9 mouse cellular contexts compared by ENCODE assay signal in genomic region chr4:130275016-130275822, GRCm38 (mm10). TPM values are rescaled to one million over a fixed set of nuclear protein-coding genes. Genes with fewer than 3 reads are reported as not detected.
DNase-seq lines count a peak whose midpoint lies in the region; ATAC-seq lines count a peak whose summit lies in the region.
"Had no signal": no experiment of that assay in that cellular context is flagged by ENCODE, and none has a peak within 500 bp of the region (broad histone marks: within the 10 kb centered on the region; RNA-seq: fewer than 3 reads in every experiment).

No protein-coding gene starts in this region.

- H3K9me3 ChIP-seq in erythroblast, embryonic 14.5 days (ENCODE audit: control insufficient read depth, low read length), result peaks cover 2% of the 10 kb centered on the region; the same call in 1 of the 2 replicates
- H3K9me3 ChIP-seq in forebrain, embryonic 16.5 days (ENCODE audit: control insufficient read depth, low read length), result no peaks in the 10 kb centered on the region
- H3K9me3 ChIP-seq in midbrain, embryonic 11.5 days (ENCODE audit: control insufficient read depth, low read length), result no peaks in the 10 kb centered on the region

- H3K27me3 ChIP-seq in erythroblast, embryonic 14.5 days (ENCODE audit: control insufficient read depth), result peaks cover 95% of the 10 kb centered on the region
- no peaks in the 10 kb centered on the region for H3K27me3 ChIP-seq in forebrain, embryonic 16.5 days (replicated peaks; ENCODE audit: control insufficient read depth, insufficient read depth, low read length)
- H3K27me3 ChIP-seq in midbrain, embryonic 11.5 days (ENCODE audit: control insufficient read depth, insufficient read depth, low read length), result no peaks in the 10 kb centered on the region

- peak overlapping the region; percentile 26 for H3K4me3 ChIP-seq in erythroblast, embryonic 14.5 days (replicated peaks)
- H3K4me3 ChIP-seq in forebrain, embryonic 16.5 days (replicated peaks; ENCODE audit: low read length), result peak overlapping the region; percentile 72
- H3K4me3 ChIP-seq in midbrain, embryonic 11.5 days (ENCODE audit: low read depth, low read length), result peak overlapping the region; percentile 61

- WGBS in forebrain, embryonic 16.5 days, result under 1% methylated on average over 56 of the region's 62 CpGs
- 1% methylated on average over 62 of the region's 62 CpGs for WGBS in midbrain, embryonic 11.5 days

- ATAC-seq in erythroblast, adult 5-6 weeks (replicated peaks; ENCODE audit: low FRiP score, poor library complexity, severe bottlenecking), result no peak
- peak; percentile 36 for ATAC-seq in forebrain, embryonic 16.5 days
- peak; percentile 54 for ATAC-seq in midbrain, embryonic 11.5 days (ENCODE audit: low FRiP score)

- peak overlapping the region; percentile 90 for H3K9ac ChIP-seq in forebrain, embryonic 16.5 days (replicated peaks; ENCODE audit: low read depth, low read length)
- H3K9ac ChIP-seq in midbrain, embryonic 11.5 days (ENCODE audit: low read length), result peak overlapping the region; percentile 95

- H3K4me2 ChIP-seq in forebrain, embryonic 16.5 days (ENCODE audit: low read length), result peak overlapping the region; percentile 86
- H3K4me2 ChIP-seq in midbrain, embryonic 11.5 days, result peak overlapping the region; percentile 51

- peak overlapping the region; percentile 98 for H3K27ac ChIP-seq in forebrain, embryonic 16.5 days (ENCODE audit: low read length)
- H3K27ac ChIP-seq in midbrain, embryonic 11.5 days (ENCODE audit: low read depth, low read length), result peak overlapping the region; percentile 93

- H3K36me3 ChIP-seq in erythroblast, embryonic 14.5 days (ENCODE audit: control insufficient read depth), result no peaks in the 10 kb centered on the region
- no peaks in the 10 kb centered on the region for H3K36me3 ChIP-seq in forebrain, embryonic 16.5 days (ENCODE audit: control insufficient read depth, insufficient read depth)
- H3K36me3 ChIP-seq in midbrain, embryonic 11.5 days (ENCODE audit: control insufficient read depth, insufficient read depth, low read length), result no peaks in the 10 kb centered on the region

- DNase-seq in cerebellum, adult 11-12 months, result peak; percentile 64
- DNase-seq in kidney, postnatal 25 days, result peak; percentile 59 to 72
- peak; percentile 96 for DNase-seq in midbrain, embryonic 11.5 days (ENCODE audit: low spot score, missing footprints)
- DNase-seq in spleen, postnatal 10 days (ENCODE audit: low spot score in 2 of 2), result no peak
- DNase-seq in adrenal gland, adult 18-20 months (ENCODE audit: low spot score in 2 of 2), result no peak

- H3K4me1 ChIP-seq in erythroblast, embryonic 14.5 days (ENCODE audit: control insufficient read depth), result peaks cover 16% of the 10 kb centered on the region
- peaks cover 34% of the 10 kb centered on the region for H3K4me1 ChIP-seq in forebrain, embryonic 16.5 days (replicated peaks; ENCODE audit: control insufficient read depth, insufficient read depth, low read length)
- H3K4me1 ChIP-seq in midbrain, embryonic 11.5 days (ENCODE audit: control insufficient read depth, insufficient read depth, low read length), result peaks cover 14% of the 10 kb centered on the region

RNA-seq across cellular contexts. Expression of gene Serinc2, which starts 3.8 kb away (rescaled TPM):
- polyA plus RNA-seq in erythroblast, embryonic 14.5 days (2012), result not detected in 2 replicates
- not detected in 2 replicates for total RNA-seq in erythroblast, adult 5-6 weeks (2015; ENCODE audit: low replicate concordance)
- 1.3 TPM in 1 of 2 replicates, not detected in the other for total RNA-seq in erythroblast, adult 5-6 weeks (2017; ENCODE audit: low replicate concordance)
- 80.2 and 80.9 TPM in 2 replicates for polyA plus RNA-seq in forebrain, embryonic 16.5 days (2015; fragmentation: Nextera tagmentation; extraction: Ambion mirVana)
- 44.0 and 50.9 TPM in 2 replicates for polyA plus RNA-seq in midbrain, embryonic 11.5 days (2014; fragmentation: Nextera tagmentation; extraction: Ambion mirVana)
- total RNA-seq in adrenal gland, adult 18-20 months (2021), result 1 to 10 TPM; 1.7 to 2.8 TPM

RNA-seq across cellular contexts. Expression of gene Fabp3, which starts 33.2 kb away (rescaled TPM):
- not detected in 2 replicates for polyA plus RNA-seq in erythroblast, embryonic 14.5 days (2012)
- 2.1 TPM in 1 of 2 replicates, not detected in the other for total RNA-seq in erythroblast, adult 5-6 weeks (2015; ENCODE audit: low replicate concordance)
- total RNA-seq in erythroblast, adult 5-6 weeks (2017; ENCODE audit: low replicate concordance), result not detected in 2 replicates
- polyA plus RNA-seq in forebrain, embryonic 16.5 days (2015; fragmentation: Nextera tagmentation; extraction: Ambion mirVana), result 106 and 143 TPM in 2 replicates
- polyA plus RNA-seq in midbrain, embryonic 11.5 days (2014; fragmentation: Nextera tagmentation; extraction: Ambion mirVana), result 16.7 and 18.6 TPM in 2 replicates
- total RNA-seq in adrenal gland, adult 18-20 months (2021), result 100 to 1,000 TPM in 1 of 2 experiments, 10 to 100 TPM in 1; 61.4 to 128 TPM

RNA-seq across cellular contexts. Expression of gene Gm10570, which starts 33.3 kb away (rescaled TPM):
- not detected in 2 replicates for polyA plus RNA-seq in erythroblast, embryonic 14.5 days (2012)
- not detected in 2 replicates for total RNA-seq in erythroblast, adult 5-6 weeks (2015; ENCODE audit: low replicate concordance)
- total RNA-seq in erythroblast, adult 5-6 weeks (2017; ENCODE audit: low replicate concordance), result not detected in 2 replicates
- polyA plus RNA-seq in forebrain, embryonic 16.5 days (2015; fragmentation: Nextera tagmentation; extraction: Ambion mirVana), result 0.92 and 1.3 TPM in 2 replicates
- polyA plus RNA-seq in midbrain, embryonic 11.5 days (2014; fragmentation: Nextera tagmentation; extraction: Ambion mirVana), result not detected in 2 replicates
- total RNA-seq in adrenal gland, adult 18-20 months (2021), result not detected

RNA-seq across cellular contexts. Expression of gene Gm853, which starts 53.0 kb away (rescaled TPM):
- polyA plus RNA-seq in erythroblast, embryonic 14.5 days (2012), result not detected in 2 replicates
- not detected in 2 replicates for total RNA-seq in erythroblast, adult 5-6 weeks (2015; ENCODE audit: low replicate concordance)
- not detected in 2 replicates for total RNA-seq in erythroblast, adult 5-6 weeks (2017; ENCODE audit: low replicate concordance)
- 0.09 and 0.20 TPM in 2 replicates for polyA plus RNA-seq in forebrain, embryonic 16.5 days (2015; fragmentation: Nextera tagmentation; extraction: Ambion mirVana)
- polyA plus RNA-seq in midbrain, embryonic 11.5 days (2014; fragmentation: Nextera tagmentation; extraction: Ambion mirVana), result not detected in 2 replicates
- total RNA-seq in adrenal gland, adult 18-20 months (2021), result not detected
- total RNA-seq: gastrocnemius, postnatal 4 days had no signal

Comparison
In these comparisons a context has a peak if more than half of its experiments do, and no peak if none do; other contexts are left out.
1. DNase-seq: peak in cerebellum, adult 11-12 months (single experiment), kidney, postnatal 25 days (2 of 2) and midbrain, embryonic 11.5 days (single experiment); none in spleen, postnatal 10 days (0 of 2) and adrenal gland, adult 18-20 months (0 of 2).
2. RNA of gene Serinc2, which starts 3.8 kb away (polyA plus RNA-seq): 80.2 to 80.9 TPM in forebrain, embryonic 16.5 days and 44.0 to 50.9 TPM in midbrain, embryonic 11.5 days; not detected in erythroblast, embryonic 14.5 days; every median in the first group is over 10 times any median in the second.
3. RNA of gene Fabp3, which starts 33.2 kb away (polyA plus RNA-seq): 106 to 143 TPM in forebrain, embryonic 16.5 days and 16.7 to 18.6 TPM in midbrain, embryonic 11.5 days; not detected in erythroblast, embryonic 14.5 days; every median in the first group is over 10 times any median in the second.
4. Peak in every context shown above with its lines, with median percentiles within 50 percentile points of each other: H3K4me3 ChIP-seq.